Mouse (Mus musculus) brown adipose tissue, adult 24 weeks (tissue): ENCODE data around the gene Rap2b. TPM values are rescaled to one million over a fixed set of nuclear protein-coding genes. Genes with fewer than 3 reads are reported as not detected.

Experiments used
- H3K27ac ChIP-seq: fragments of 200-500 bp; replicated peaks from 2 replicates; pipeline ENCODE4 v1.5.1; 2012; ENCODE audit warnings: low read depth, mild to moderate bottlenecking, low read length
- H3K4me1 ChIP-seq: fragments of 200-500 bp; 2 replicates; pipeline ENCODE4 v1.6.1; 2012; ENCODE audit warnings: low read length, mixed read lengths; ENCODE audit not compliant: control insufficient read depth, insufficient read depth, insufficient read length
- H3K4me3 ChIP-seq: fragments of 200-500 bp; 2 replicates; pipeline ENCODE4 v1.5.1; 2012; ENCODE audit warnings: low read depth, mild to moderate bottlenecking, low read length, moderate library complexity; ENCODE audit not compliant: insufficient read depth
- polyA plus RNA-seq: library from polyadenylated mRNA; stranded (reverse); fragments of >200 nt; gene quantifications from 2 replicates; pipeline ENCODE4 v1.2.4, GENCODE M21; 2012; ENCODE audit not compliant: missing spikeins, insufficient read depth, insufficient read length

Rap2b gene
- 3.0 and 3.2 TPM in 2 replicates for polyA plus RNA-seq

DNA sequence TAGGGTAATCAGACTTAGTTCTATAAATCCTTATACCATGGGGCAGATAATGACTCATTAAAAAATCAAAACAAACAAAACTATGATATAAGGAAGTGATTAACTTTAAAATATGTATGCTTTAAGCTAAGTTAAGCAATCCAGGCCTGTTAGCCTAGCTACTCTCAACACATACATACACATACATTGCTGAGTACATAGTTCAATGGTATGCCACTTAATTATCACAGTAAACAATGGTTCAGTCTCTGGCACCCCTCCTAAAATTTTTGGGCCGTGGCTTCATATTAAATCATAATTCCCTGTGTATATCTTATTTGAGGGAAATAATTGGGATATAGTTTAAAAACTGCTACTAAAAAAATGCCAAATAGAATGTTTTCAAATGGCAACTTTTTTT lies at the start of gene Rap2b:
Gene Rap2b (plus strand): TSS at position 301 of the 400 bp plus-strand sequence.
- Histone ChIP-seq H3K4me1 (no peaks in the 10 kb centered on the region; the same call in 1 of the 2 replicates), H3K4me3 (no peak within 1 kb of the TSS), H3K27ac (no peak within 1 kb of the TSS)

DNA sequence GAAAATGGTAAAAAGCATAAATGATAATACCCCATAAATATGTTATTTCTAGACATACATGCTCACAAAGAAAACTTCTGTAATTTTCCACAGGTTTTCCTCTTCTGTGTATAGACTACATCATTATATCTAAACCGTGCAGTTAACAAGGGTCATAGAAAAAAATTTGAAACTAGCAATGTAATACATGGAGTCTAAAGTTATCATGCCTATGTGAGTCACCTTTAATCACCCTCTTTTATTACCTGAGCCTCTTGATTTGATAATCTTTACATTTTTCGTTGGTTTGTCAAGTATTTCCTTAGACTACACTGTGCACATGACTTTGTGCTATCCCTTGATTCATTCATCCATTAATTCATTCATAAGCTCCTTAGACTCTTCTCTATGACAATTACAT lies 46.4 kb upstream of the Rap2b start:
- Histone ChIP-seq H3K4me3 (no peak overlapping the region), H3K4me1 (no peaks in the 10 kb centered on the region; the same call in 1 of the 2 replicates), H3K27ac (no peak overlapping the region)

DNA sequence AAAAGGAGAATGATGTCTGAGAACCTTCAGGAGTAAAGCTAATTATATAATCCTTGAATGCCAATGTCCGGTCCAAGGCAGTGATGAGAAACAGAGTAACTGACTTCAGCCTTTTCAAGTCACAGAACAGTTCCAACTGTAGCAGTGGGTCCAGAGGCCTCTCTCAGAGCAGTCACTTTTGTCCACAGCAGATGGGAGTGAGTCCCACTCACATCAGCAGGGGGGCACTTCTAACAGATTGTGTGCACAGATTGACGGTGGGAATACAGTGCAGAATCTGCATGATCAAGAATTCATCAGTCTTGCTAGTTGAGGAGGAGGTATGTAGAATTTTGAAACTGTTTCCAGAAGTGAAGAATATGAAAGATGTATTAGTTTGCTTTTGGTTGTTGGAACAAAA lies 41.4 kb upstream of the Rap2b start:
- H3K4me3 ChIP-seq, result no peak overlapping the region
- H3K27ac ChIP-seq, result no peak overlapping the region
- H3K4me1 ChIP-seq, result no peaks in the 10 kb centered on the region; the same call in 1 of the 2 replicates

DNA sequence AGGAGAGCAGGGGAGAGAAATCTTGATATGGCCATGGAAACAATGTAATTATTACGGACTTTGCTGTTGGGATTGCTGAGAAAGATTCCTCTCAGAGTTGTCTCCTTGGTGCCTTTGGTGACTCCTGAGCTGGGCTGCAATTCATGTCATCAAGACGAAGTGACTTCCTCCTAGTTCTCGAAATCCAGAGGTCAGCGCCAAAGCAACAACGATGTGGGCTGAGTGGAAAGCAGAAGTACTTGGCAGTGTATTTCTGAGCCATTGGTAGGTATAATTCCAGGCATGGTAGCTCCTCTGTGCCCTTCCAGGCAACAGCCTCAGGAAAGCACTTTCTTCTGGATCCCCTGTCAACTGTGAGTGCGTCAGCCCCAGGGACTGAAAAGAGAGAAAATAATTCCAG lies 39.8 kb upstream of the Rap2b start:
- H3K4me3 ChIP-seq, result no peak overlapping the region
- no peaks in the 10 kb centered on the region for H3K4me1 ChIP-seq
- no peak overlapping the region for H3K27ac ChIP-seq

DNA sequence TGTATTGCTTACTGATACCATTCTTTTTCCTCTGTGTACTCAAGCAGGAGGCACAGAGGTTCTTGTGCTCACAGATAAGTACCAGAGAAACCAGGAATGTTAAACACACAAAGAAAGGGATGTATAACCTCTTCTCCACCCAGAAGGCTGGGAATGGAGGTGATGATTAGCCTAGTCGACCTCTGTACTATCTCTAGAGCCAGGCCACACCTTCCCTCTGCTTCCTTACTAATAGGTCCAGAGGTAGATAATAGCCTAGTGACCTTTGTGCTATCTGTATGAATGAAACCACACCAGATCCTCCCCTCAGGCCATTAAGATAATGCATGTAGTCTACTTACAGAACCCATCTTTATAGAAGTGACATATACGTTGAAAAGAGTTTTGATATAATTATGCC lies 25.2 kb upstream of the Rap2b start:
- Histone ChIP-seq H3K27ac (no peak overlapping the region), H3K4me3 (no peak overlapping the region), H3K4me1 (no peaks in the 10 kb centered on the region; the same call in 1 of the 2 replicates)

DNA sequence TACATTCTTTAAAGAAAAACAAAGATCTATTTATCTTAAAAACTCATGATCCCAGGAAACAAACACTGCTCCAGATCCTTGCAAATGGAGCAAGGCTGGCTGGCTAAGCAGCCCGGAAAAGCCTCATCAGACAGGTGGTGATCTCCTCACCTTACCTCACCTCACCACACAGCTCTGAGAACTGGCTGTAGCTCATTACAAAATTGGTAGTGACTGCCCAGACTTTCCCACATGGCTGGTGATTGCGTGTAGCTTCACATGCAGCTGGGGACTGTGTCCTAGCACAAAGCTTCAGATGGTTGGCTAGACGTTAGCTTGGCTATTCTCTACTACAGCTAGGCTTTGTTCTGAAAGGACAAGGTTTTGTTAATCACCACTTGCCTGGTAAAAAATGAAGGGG lies 24.2 kb upstream of the Rap2b start:
- Histone ChIP-seq H3K27ac (no peak overlapping the region), H3K4me1 (no peaks in the 10 kb centered on the region; the same call in 1 of the 2 replicates)

DNA sequence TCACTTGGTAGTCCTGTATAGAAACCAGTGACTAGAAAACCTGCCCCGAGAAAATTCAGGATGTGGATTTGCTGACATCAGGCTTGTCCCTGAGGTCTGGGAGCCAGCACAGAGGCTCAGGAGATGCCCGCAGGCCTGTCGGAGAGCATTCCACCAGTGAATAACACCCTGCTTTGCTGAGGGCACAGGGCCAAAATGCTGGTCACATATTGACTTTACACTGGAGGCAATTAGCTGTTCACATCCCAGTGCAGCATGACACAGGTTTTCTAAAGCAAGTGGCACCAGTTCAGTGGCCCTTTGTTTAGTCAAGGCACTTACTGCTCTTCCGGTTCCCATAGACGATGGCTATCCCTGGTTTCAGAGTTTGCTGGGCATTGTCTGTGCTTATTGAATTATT lies 21.1 kb upstream of the Rap2b start:
- Histone ChIP-seq H3K27ac (no peak overlapping the region), H3K4me3 (no peak overlapping the region), H3K4me1 (no peaks in the 10 kb centered on the region; the same call in 1 of the 2 replicates)

More for the DNA sequence above, 24.2 kb upstream of the Rap2b start:
- H3K4me3 ChIP-seq, result no peak overlapping the region

DNA sequence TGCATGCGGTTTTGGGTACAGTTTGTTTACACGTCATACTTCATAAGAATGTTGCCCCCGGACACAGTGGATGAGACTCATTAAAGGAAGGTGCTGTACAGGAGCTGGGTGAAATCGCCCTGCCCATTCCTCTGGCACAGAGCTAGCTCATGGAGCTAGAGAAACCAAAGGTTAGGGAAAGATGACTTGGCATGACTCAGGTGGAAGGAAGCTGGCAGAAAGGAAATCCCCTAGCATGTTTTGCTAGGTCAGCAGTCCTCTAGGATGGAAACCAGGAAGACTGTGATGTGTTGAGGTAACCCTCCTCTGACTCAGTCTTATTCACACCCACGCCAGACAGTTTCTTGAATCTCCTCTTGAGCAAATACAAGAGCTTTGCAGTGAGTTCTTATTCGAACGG lies 17.4 kb upstream of the Rap2b start:
- H3K27ac ChIP-seq, result no peak overlapping the region
- H3K4me1 ChIP-seq, result no peaks in the 10 kb centered on the region
- H3K4me3 ChIP-seq, result no peak overlapping the region

DNA sequence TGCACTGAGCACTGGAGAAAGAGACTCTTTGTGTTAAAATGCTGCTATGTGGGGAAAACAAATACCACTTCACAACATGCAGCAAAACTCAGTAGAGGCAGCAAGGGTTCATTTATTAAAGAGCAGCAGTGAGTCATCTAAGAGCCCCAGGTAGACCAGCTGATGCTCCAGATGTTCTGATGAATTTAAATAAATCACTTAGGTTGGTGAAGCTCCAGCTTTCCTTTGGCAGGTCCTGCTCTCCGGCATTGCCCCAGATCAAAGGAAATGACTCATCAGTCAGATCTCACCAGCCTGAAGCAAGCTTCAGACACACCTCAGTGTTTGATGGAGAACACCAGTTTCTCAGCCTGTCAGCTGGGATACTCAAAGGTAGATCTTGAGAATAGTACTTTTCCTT lies 15.8 kb upstream of the Rap2b start:
- H3K4me3 ChIP-seq, result no peak overlapping the region
- H3K27ac ChIP-seq, result no peak overlapping the region
- no peaks in the 10 kb centered on the region for H3K4me1 ChIP-seq

DNA sequence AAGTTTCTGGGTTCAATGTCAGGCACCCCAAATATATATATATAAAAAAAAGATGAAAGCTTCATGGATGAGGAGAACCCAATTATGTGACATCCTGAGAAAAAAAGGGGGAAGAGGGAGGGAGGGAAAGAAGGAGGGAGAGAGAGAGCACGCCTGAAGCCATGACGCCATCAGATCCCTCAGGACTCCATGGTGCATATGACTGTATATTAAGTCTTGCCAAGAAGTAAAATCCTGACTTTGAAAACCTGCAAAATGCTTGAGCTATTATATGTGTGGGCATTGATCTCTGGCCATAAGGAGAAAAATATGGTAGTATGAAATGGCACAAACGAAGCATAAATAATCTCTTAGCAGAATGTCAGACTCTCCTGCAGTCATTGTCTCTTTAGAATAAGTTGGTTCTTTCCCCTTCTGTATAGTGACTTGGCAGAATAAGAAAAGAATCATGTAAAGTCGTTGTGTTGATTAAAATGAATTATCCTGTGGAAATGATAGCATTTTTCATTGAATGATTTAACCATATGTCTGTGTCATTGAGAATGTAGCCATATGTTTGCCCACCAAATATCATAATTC lies 13.3 kb upstream of the Rap2b start:
- Histone ChIP-seq H3K27ac (no peak overlapping the region), H3K4me1 (no peaks in the 10 kb centered on the region), H3K4me3 (no peak overlapping the region)

DNA sequence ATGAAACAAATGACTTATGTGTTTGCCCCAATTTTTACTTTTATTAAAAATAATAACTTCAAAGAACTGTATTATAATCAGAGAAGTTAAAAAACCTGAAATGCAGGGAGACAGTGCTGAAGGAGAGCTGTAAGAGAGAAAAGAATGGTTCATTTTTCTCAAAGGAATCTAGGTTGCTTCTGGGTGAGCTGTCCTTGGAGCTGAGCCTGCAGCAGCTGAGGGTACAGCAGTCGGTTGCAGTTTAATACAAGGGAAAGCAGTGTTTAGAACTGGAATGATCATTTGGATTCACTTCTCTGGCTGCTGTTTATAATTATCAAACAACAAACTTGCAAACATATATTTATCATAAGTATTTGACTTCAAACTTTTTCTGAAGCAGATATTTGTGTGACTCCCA lies 12.0 kb upstream of the Rap2b start:
- Histone ChIP-seq H3K4me1 (no peaks in the 10 kb centered on the region), H3K27ac (no peak overlapping the region), H3K4me3 (no peak overlapping the region)

DNA sequence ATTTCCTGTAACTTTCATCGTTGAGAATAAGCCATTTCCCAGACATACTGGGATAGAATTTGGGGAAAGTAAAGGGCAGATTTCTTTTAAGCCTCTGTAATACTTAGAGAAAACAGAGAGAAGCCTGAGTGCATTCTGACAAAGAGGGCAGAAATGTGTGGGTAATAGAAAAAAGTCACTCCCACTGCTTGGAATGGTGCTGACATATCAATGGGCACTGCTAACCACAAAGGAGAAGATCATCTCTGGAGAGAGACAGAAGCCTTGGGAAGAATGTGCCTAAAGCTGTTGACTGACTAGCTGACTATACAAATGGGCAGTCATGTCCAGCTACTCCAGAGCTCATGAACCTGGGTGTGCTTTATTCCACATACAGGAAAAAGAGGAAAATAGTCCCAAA lies 6.0 kb upstream of the Rap2b start:
- H3K4me3 ChIP-seq, result no peak overlapping the region
- no peak overlapping the region for H3K27ac ChIP-seq
- no peaks in the 10 kb centered on the region for H3K4me1 ChIP-seq

DNA sequence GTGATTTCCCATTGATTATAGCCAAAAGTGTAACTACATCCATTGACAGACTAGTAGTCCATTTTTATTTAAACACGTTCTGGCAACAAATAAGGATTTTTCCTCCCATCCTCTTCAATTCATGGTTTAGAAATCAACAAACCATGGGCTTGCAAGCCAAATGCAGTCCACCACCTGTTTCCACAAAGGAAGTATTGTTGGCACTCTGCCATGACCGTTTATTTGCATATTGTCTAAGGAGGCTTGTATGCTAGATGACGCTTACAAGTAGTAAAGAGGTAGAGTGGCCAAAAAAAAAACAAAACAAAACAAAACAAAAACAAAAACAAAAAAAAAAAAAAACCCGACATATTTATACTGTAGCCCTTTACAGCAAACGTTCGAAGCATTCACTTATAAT lies 3.3 kb upstream of the Rap2b start:
- H3K27ac ChIP-seq, result no peak overlapping the region
- no peaks in the 10 kb centered on the region for H3K4me1 ChIP-seq
- no peak overlapping the region for H3K4me3 ChIP-seq

DNA sequence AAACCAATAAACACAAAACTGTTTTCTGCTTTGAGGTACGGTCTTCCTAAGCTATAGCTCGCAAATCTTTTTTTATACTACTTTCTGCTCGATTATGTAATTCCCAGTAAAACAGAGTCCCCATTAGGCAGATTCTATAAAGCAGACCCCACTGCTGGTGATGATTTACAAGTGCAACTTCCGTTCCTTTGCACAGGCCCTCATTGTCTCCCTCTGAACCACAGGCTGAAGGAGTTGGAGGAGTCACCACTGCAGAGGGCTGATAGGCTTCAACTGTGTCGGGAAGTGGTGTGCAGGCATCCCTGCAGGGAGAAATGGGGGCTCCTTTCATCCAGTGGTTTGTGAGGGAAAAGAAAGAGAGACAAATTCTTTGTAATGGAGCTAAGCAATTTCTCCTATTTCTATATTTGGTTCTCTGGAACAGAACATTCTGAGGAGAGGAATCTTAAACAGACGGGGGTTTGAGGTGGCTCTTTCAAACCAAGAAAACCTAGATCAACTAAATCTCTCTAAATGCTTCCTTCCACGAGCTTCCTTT lies 2.6 kb upstream of the Rap2b start:
- no peak overlapping the region for H3K4me3 ChIP-seq
- H3K4me1 ChIP-seq, result no peaks in the 10 kb centered on the region
- no peak overlapping the region for H3K27ac ChIP-seq

DNA sequence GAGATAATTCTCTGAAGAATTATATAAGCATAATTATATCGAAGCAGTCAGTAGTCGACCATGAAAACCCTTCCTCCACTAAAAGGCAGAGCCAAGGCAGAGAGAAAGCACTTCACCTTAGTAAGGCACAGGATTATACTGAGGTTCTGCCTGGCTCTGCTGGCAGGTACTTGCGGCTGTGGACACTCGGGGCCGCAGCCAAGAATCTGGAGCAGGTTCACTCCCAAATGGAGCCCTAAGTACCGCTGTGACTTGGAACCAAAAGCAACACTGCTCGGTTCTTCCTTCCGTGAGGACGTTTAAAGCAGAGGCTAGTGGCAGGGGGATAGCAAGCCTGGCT lies 1.4 kb downstream of the Rap2b start:
- peak overlapping the region; percentile 65 for H3K4me3 ChIP-seq
- peak overlapping the region; percentile 69 for H3K27ac ChIP-seq
- no peaks in the 10 kb centered on the region; the same call in 1 of the 2 replicates for H3K4me1 ChIP-seq

DNA sequence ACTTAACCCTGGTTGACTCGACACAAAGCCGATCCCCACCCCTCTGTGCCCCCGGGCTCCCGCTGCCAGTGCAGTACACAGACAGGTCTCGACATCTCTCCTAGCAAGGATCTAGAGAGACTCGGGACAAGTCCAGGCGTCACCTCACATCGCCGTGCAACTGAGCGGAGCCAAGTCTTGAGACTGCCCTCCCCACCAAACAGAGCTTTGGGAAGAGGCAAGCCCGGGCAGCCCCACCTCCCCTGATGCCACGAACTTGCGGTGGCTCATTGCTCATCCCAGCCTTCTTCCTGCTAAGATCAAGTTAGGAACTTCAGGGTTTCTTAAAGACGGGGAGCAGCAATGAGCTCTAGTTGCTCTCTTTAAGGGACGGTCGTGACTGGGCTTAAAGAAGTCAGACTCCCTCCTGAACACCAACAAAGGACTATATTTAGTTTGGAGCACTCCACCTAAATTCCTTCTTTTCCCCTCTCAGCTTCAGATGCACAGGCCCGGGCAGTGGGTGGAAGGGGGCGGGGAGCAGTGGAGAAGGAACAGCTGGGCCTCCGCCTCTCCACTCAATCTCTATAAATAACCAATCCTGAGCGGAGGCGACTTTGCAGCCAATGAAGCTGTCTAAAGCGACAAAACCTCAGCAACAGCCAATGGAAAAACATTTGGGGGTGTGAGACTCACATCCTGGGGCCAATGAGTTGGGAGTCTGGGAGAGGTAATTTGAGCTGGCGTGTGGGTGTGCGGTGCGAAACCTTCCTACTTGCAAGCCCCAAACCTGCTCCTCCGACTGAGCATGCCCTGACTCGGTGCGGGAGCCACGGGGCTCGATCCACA lies 1.9 kb downstream of the Rap2b start:
- peak overlapping the region; percentile 69 for H3K27ac ChIP-seq
- H3K4me1 ChIP-seq, result no peaks in the 10 kb centered on the region; the same call in 1 of the 2 replicates
- H3K4me3 ChIP-seq, result peak overlapping the region; percentile 65
